Mouse (Mus musculus) small intestine, adult 2 months (tissue): ENCODE measurements around the gene Armc9. TPM values are rescaled to one million over a fixed set of nuclear protein-coding genes. Genes with fewer than 3 reads are reported as not detected.

ENCODE experiments used
- H3K27ac ChIP-seq: fragments of 200-500 bp; 2 replicates; pipeline ENCODE4 v1.5.1; 2012; ENCODE audit warnings: low read depth, low read length, control low read depth, inconsistent platforms; ENCODE audit not compliant: insufficient read depth
- H3K27me3 ChIP-seq: fragments of 200-500 bp; 2 replicates; pipeline ENCODE4 v1.6.1; 2012; ENCODE audit warnings: mild to moderate bottlenecking, moderate library complexity, low read length, inconsistent platforms; ENCODE audit not compliant: control insufficient read depth, insufficient read depth
- H3K36me3 ChIP-seq: fragments of 200-500 bp; 2 replicates; pipeline ENCODE4 v1.6.1; 2012; ENCODE audit warnings: mild to moderate bottlenecking, low read length, control low read depth, inconsistent platforms; ENCODE audit not compliant: control insufficient read depth, insufficient read depth
- H3K4me1 ChIP-seq: fragments of 200-500 bp; 2 replicates; pipeline ENCODE4 v1.6.1; 2012; ENCODE audit warnings: low read length, inconsistent platforms, mixed read lengths; ENCODE audit not compliant: control insufficient read depth, insufficient read depth, insufficient read length
- H3K4me3 ChIP-seq: fragments of 200-500 bp; 2 replicates; pipeline ENCODE4 v1.5.1; 2012; ENCODE audit warnings: low read depth, mild to moderate bottlenecking, control low read depth, inconsistent platforms, low read length, moderate library complexity
- CTCF ChIP-seq: fragments of 200-500 bp; IDR thresholded peaks from 2 replicates; pipeline ENCODE4 v1.5.1; 2012; ENCODE audit warnings: low read depth, mild to moderate bottlenecking, control low read depth, inconsistent platforms, low read length, moderate library complexity, mixed read lengths; ENCODE audit not compliant: insufficient replicate concordance, insufficient read length; ENCODE audit errors: extremely low read depth
- POLR2A ChIP-seq: fragments of 200-500 bp; IDR thresholded peaks from 2 replicates; pipeline ENCODE4 v1.6.1; 2012; ENCODE audit warnings: low read depth, mild to moderate bottlenecking, control low read depth, inconsistent platforms, low read length, moderate library complexity
- WGBS: fragments of 180-500 bp; shearing (Covaris S2); methylation state at CpG from one replicate; pipeline ENCODE4 v1.1.7; 2018; 5-methylcytosine and 5-hydroxymethylcytosine counted together
- polyA plus RNA-seq: library from polyadenylated mRNA; depleted of rRNA; stranded (reverse); fragments of >200 nt; gene quantifications from 2 replicates; pipeline ENCODE4 v1.2.3, GENCODE M21; 2012

Gene Armc9
- polyA plus RNA-seq, 1 experiment = 1.4 TPM

DNA sequence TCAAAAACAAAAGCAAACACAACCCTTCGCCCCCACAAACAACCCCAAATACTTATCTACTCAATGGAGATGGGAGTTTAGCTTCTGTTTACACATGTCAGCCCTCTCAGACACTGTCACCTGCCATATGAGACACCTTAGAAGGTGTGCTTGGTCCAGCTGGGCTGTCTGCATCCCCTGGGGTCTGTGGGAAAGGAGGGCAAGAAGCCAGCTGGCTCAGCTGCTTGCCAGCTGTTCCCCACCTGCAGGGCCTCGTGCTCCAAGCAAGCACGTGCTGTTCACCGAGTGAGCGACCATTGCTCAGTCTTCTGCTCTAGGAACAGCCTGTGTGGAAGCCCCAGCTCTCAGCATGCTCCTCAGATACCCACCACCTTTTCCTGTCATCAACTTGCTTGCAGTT lies 44.4 kb downstream of the Armc9 start:
- TF ChIP-seq CTCF (no peak), POLR2A (no peak)
- peaks cover 3% of the 10 kb centered on the region for H3K36me3 ChIP-seq
- WGBS = 76% methylated on average over 5 of the region's 5 CpGs

DNA sequence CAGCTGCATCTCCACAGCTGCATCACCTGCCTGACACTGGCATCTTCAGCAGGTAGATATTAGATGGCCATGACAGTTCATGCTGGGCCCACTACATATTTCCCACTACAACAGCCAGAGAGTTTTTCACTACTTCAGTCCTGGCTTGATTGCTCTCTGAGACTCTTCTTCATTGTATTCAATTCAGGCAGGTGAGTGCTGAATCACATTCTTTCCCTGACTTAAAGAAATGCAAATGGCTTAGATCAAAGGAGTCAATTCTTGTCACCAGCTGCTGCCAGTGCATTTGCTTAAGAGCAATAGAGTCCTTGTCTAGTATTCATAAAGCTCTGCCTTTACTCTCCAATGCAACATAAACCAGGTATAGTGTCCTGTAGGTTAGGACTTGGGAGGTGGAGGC lies 46.7 kb downstream of the Armc9 start:
- no peaks in the 10 kb centered on the region for H3K4me1 ChIP-seq
- TF ChIP-seq CTCF (no peak), POLR2A (no peak)

More for the DNA sequence above, 44.4 kb downstream of the Armc9 start:
- no peak overlapping the region for H3K4me3 ChIP-seq
- H3K4me1 ChIP-seq = no peaks in the 10 kb centered on the region
- H3K27ac ChIP-seq = no peak overlapping the region
- H3K27me3 ChIP-seq = no peaks in the 10 kb centered on the region

DNA sequence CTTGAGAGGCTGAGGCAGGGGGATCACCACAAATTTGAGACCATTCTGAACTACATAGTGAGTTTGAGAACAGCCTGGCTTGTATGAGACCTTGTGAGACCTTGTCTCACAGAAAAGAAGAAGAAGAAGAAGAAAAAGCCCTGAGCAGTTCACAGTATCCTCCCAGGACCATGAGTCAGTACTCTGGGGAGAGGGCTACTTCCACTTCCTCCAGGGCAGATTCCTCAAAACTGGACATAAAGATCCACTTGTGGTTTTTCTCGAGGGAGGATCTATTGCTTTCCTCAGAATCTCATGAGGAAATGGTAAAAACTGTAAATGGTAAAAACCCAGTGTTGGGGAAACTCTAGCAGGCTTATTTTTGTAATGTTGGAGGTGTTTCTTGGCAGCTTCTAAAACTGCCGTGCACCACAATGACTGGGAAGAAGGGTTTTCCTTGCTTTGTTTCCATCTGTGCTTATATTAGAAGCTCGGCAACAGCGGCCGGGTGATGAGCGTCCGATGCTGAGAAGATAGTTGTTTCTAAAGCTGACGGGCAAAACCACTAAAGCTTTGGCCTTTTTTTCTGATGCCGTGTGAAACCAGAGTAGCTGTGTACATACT lies 48.1 kb downstream of the Armc9 start:
- no peak overlapping the region for H3K27ac ChIP-seq
- peaks cover 1% of the 10 kb centered on the region; the same call in 1 of the 2 replicates for H3K36me3 ChIP-seq
- H3K27me3 ChIP-seq = no peaks in the 10 kb centered on the region
- no peaks in the 10 kb centered on the region for H3K4me1 ChIP-seq
- 76% methylated on average over 9 of the region's 9 CpGs for WGBS
- TF ChIP-seq POLR2A (no peak), CTCF (no peak)
- no peak overlapping the region for H3K4me3 ChIP-seq

More for the DNA sequence above, 46.7 kb downstream of the Armc9 start:
- H3K27ac ChIP-seq = no peak overlapping the region
- H3K27me3 ChIP-seq = no peaks in the 10 kb centered on the region
- H3K4me3 ChIP-seq = no peak overlapping the region
- peaks cover 2% of the 10 kb centered on the region; the same call in 1 of the 2 replicates for H3K36me3 ChIP-seq

GRCm38 (mm10) chr1:86210676-86211075 lies 56.1 kb downstream of the Armc9 start:
- H3K27ac ChIP-seq = no peak overlapping the region
- no peaks in the 10 kb centered on the region for H3K36me3 ChIP-seq
- TF ChIP-seq CTCF = no peak
- TF ChIP-seq POLR2A = no peak
- no peak overlapping the region for H3K4me3 ChIP-seq
- H3K4me1 ChIP-seq = peaks cover 2% of the 10 kb centered on the region; the same call in 1 of the 2 replicates
- no peaks in the 10 kb centered on the region for H3K27me3 ChIP-seq
- 90% methylated on average over 7 of the region's 7 CpGs for WGBS

DNA sequence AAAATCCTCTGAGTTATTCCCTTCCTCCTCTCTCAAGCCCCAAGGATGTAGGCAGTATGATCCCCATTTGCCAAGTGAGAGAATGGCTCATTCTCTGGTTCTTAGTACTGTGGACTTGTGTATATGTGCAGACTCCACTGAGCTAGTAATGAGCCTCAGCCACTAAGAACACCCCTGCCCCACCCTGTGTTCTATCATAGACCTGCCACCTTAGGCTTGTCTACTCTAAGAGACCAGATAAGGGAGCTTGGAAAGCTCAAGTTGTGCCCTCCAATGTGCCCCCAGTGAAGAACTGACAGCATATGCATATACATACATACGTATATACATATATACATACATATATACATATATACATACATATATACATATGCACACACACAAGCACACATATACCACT lies 56.9 kb downstream of the Armc9 start:
- TF ChIP-seq POLR2A (no peak), CTCF (no peak)
- Histone ChIP-seq H3K27me3 (no peaks in the 10 kb centered on the region), H3K4me1 (peaks cover 5% of the 10 kb centered on the region; the same call in 1 of the 2 replicates), H3K36me3 (no peaks in the 10 kb centered on the region), H3K4me3 (no peak overlapping the region), H3K27ac (no peak overlapping the region)
- 100% methylated on average over 1 of the region's 1 CpGs for WGBS

- H3K36me3 ChIP-seq = no peaks in the 10 kb centered on the region
- H3K27me3 ChIP-seq = no peaks in the 10 kb centered on the region
- H3K4me1 ChIP-seq = peaks cover 5% of the 10 kb centered on the region; the same call in 1 of the 2 replicates
- 90% methylated on average over 8 of the region's 8 CpGs for WGBS
- no peak for TF ChIP-seq CTCF
- no peak for TF ChIP-seq POLR2A
- no peak overlapping the region for H3K27ac ChIP-seq
- no peak overlapping the region for H3K4me3 ChIP-seq
These were observed 58.2 kb downstream of the Armc9 start for GRCm38 (mm10) chr1:86212731-86213130.

DNA sequence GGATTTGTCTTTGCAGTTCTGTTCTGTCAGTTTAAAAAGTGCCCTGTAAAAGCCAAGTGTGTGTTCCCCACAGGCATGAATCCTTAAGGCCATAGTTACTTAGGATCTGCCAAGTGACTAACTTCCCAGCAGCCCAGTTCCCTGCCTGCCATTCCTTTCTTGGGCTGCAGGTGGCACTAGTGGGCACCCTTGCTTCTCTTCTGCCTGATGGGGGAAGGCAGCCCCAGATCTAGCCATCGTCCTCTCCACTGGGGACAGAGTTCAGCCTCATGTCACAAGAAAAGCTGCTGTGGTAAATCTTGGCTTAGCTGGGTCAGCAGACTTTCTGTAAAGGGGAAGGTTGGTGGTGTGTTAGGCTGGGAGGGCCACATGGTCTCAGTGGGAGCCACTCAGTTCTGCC lies 59.6 kb downstream of the Armc9 start:
- H3K4me3 ChIP-seq = no peak overlapping the region
- no peaks in the 10 kb centered on the region for H3K27me3 ChIP-seq
- 0% methylated on average over 1 of the region's 1 CpGs for WGBS
- TF ChIP-seq POLR2A (no peak), CTCF (peak; percentile 96)
- H3K36me3 ChIP-seq = no peaks in the 10 kb centered on the region
- H3K27ac ChIP-seq = no peak overlapping the region
- H3K4me1 ChIP-seq = peaks cover 5% of the 10 kb centered on the region; the same call in 1 of the 2 replicates

- Histone ChIP-seq H3K27ac (peak overlapping the region; percentile 50), H3K4me1 (peaks cover 5% of the 10 kb centered on the region; the same call in 1 of the 2 replicates), H3K36me3 (no peaks in the 10 kb centered on the region), H3K4me3 (no peak overlapping the region), H3K27me3 (no peaks in the 10 kb centered on the region)
- 81% methylated on average over 1 of the region's 1 CpGs for WGBS
- TF ChIP-seq POLR2A (no peak), CTCF (no peak)
These were observed 60.7 kb downstream of the Armc9 start for GRCm38 (mm10) chr1:86215297-86215696.
